Mouse (Mus musculus) right cerebral cortex, postnatal 10 days (tissue): ENCODE results near the gene Olfr288.
A peak's percentile ranks its signal among the peaks of the same experiment; 100 is the strongest.

Experiments used
- DNase-seq, 2 experiments: peaks; one replicate each; pipeline ENCODE4 v3.0.0; 2021; ENCODE audit warnings: low spot score in 2 of 2

Gene Olfr288

GRCm38 (mm10) chr15:98195442-98195841 is at the start of gene Olfr288:
TSS of gene Olfr288 (minus strand) at chr15:98195542.
- DNase-seq = no peak

GRCm38 (mm10) chr15:98235442-98235841 is 40.1 kb upstream of the Olfr288 start:
- no peak for DNase-seq

DNA sequence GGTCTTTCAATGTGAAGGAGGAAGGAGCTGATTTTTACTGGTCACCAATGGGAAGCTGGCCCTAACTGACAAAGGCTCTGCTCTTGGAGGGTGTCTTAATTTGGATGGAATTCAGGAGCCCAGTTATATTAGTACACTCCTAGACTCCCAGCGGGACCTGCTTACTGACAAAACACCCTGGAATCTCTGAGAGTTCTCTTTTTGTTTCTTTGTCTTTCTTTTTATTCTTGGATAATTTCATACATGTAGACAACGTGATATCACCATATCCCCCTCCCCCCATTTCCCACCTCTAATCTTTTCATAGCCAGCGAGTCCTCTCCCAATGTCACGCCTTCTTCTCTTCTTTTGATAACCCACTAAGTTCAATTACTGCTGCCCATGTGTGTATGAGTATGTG is 39.0 kb upstream of the Olfr288 start, which contains the start of gene Olfr286:
Gene Olfr286, minus strand, starts transcription at position 101 of the 400 bp plus-strand sequence.
- no peak for DNase-seq

- DNase-seq = no peak
Measured at GRCm38 (mm10) chr15:98226096-98226495, 30.8 kb upstream of the Olfr288 start.

DNA sequence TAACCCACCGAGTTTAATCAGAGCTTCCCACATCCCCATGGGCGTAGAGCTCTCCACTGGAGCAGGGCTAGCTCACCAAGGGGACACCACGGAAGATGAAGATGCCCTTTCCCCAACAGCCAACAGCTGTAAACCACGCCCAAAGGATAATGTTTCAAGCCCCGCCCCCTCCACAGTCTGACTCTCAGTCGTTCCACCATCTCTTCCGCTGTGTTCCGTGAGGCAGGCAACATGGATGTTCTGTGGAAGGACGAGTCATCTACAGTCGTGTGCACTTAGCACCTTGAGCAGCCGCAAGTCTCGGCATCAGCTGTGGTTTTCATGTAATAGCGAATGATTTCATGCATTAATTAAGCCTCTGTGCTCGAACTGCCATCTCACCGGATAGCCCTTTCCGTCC is 30.3 kb upstream of the Olfr288 start:
- DNase-seq = no peak

- no peak for DNase-seq
Measured at GRCm38 (mm10) chr15:98222377-98222776, 27.0 kb upstream of the Olfr288 start.

DNA sequence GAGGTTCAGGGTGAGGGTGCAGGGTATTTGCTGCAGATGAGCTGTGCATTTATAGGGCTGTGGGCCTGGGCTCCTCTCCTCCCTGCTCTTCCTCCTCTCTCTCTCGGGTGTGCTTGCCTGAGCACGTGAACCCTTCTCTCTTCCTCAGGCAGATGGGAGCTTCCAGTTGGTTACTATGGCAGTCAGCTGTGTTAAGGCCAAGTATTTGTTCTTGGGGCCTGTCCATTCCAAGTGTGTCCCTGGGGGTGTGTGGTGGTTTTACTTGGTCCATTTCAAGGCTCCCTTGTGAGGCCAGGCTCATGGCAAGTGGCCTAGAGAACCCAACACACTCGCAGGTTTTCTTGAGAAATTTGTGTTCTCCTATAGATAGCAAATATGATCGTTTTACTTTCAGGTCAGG is 25.5 kb upstream of the Olfr288 start, which contains the start of the genes Gm44579 and Olfr287:
Gene Gm44579, minus strand, starts transcription at position 101 of the 400 bp plus-strand sequence.
Gene Olfr287, minus strand, starts transcription at position 180 of the 400 bp plus-strand sequence.
- no peak for DNase-seq

- DNase-seq = no peak
Measured at GRCm38 (mm10) chr15:98214130-98214529, 18.8 kb upstream of the Olfr288 start.

DNA sequence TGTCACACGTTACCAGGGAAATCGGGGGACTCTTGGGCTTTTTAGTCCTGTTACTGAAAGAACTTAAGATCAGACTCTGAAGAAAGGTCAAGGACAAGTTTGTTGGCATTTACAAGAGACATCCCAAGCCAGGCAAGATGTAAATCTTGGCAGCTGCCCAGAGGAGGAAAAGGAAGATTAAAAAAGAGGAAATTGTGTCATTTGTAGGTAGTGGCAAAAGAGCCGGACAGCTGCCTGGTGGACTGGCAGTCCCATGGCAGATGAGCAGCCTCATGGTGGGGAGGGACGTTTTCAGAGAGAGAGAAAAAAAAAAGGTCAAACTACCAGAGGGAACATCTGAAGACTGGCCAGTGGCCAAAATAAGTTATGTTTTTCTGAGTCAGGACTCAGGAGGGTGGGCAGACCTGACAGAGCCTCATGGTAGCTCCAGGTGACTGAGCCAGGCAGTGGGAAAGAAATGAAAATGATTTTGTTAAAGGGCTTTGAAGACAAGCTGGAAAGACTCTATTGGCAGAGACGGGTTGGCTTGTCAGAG is 18.1 kb upstream of the Olfr288 start:
- DNase-seq = no peak

DNA sequence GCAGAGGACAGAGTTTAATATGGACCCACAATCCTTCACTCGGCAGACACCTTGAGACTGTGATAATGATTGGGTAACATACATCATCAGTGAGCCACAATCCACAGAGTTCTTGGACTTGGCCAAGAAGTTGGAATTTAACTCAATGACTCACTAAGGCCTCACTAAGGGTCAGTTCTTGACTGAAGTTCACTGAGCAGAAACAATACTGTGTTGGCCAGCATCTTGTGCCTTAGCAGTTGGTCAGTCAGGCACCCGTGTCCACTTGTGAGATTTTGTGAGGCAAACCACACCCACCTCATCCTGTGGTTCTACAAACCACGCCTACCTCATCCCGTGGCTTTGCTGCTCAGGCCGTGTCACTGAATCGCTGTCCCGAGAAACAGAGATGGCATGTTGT is 14.3 kb upstream of the Olfr288 start:
- DNase-seq = no peak

- DNase-seq = no peak
Measured at GRCm38 (mm10) chr15:98184456-98184855, 10.9 kb downstream of the Olfr288 start.

DNA sequence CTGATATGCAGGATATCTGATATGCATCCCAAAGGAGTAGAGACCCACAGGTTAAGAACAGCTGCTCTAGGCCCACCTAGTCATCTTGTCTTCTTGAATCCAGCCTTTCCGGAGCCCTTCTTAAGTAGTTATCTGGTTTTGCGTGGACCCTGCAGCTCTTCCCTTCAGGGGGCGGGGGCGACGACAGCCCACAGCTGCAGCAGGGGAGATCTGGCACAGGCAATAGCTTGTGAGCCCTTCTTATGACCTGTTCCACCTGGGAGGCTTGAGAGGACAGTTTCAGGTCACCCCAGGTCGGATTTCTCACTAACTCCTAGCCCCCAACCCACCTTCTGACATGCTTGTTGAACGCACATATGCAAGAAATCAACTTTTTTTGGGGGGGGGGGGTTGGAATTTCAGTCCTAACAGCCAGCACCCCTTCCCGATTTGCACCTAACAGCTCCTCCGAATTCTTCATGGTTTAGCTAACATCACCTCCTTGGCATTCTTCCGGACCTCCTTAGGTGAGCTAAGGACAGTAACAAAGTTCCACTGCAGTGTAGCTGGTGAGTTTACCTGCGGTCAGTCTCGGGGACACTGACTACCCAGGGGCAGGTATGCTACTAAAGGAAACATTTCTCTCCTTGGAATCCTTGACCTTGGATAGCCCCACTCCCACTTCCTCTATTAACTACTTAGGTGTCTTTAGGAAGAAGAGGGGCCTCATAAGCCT is 13.3 kb downstream of the Olfr288 start:
- no peak for DNase-seq

GRCm38 (mm10) chr15:98181132-98181711 is 14.1 kb downstream of the Olfr288 start:
- DNase-seq = peak; percentile 93 to 95

GRCm38 (mm10) chr15:98180567-98181131 is 14.7 kb downstream of the Olfr288 start:
- DNase-seq = no peak

DNA sequence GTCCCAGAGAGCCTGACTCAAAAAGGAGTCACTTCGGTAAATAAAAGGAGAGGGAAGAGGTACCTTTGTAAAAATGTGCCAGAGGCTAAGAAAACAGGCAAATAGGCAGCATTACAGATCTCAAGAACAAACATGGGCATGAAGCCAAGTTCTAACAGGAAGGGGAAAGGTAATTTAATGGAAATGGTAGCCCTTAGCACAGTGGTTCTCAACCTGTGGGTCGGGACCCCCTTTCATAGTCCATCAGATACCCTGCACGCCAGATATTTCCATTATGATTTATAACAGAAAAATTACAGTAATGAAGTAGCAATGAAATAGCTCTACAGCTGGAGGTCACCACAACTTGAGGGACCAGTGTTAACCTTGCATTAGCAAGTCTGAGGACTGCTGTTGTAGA is 18.0 kb downstream of the Olfr288 start:
- no peak for DNase-seq

GRCm38 (mm10) chr15:98173821-98174220 is 21.5 kb downstream of the Olfr288 start:
- DNase-seq = peak; percentile 89 to 92

- no peak for DNase-seq
Measured at GRCm38 (mm10) chr15:98172113-98172512, 23.2 kb downstream of the Olfr288 start.

DNA sequence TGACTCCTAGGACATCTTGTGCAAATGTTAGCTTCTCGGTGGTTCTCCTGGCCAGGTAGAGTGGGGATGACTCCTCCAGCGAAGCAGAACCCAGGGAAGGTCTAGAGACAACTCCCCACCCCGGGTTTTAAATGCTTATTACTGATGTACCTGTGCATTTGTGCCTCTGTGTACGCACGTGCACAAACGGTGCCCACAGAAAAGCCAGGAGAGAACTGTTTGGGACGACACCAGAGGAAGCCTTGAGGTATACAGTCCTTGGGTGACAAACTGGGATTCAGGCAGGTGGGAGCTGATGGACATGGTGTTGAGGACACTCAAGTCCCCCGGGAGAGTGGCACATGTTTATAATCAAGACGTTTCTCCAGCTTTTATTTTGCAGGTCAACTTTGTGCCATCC is 24.4 kb downstream of the Olfr288 start:
- no peak for DNase-seq

DNA sequence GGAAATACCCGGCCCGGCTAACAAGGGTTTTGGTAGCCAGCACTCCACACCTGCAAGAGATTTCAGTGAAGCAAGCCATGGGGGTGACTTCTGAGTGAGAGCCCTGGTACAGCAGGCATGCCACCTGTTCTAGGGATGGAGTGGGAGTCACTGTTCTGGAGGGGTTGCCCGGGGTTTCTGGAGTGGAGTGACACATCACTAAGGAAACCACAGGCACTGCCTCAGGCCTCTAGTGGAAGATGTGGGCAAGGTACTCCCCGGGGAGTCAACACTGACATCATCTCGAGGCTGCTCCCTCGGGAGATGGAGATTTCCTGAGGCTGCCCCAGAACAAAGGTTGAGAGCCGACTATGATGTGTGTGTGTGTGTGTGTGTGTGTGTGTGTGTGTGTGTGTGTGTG is 25.0 kb downstream of the Olfr288 start:
- peak; percentile 76 to 86 for DNase-seq

- peak in 1 of 2 experiments; percentile 35 for DNase-seq
Measured at GRCm38 (mm10) chr15:98168622-98169004, 26.7 kb downstream of the Olfr288 start.

GRCm38 (mm10) chr15:98167645-98168621 is 27.4 kb downstream of the Olfr288 start:
- DNase-seq = peak; percentile 96 to 97
